Mouse (Mus musculus) lung, embryonic 16.5 days (tissue): ENCODE measurements around the gene Serpina6. TPM values are rescaled to one million over a fixed set of nuclear protein-coding genes. Genes with fewer than 3 reads are reported as not detected.

Experiments
- ATAC-seq: fragments of 200-750 bp; cut with Nextera tagmentation; 2 replicates; pipeline ENCODE4 v1.8.0; 2017; ENCODE audit warnings: low read depth, mild to moderate bottlenecking, moderate library complexity
- H3K27ac ChIP-seq: fragments of 300-500 bp; sonication (generic); 2 replicates; pipeline ENCODE4 v1.5.1; 2014; ENCODE audit warnings: mild to moderate bottlenecking, control low read depth, low read length
- H3K27me3 ChIP-seq: fragments of 300-500 bp; sonication (generic); 2 replicates; pipeline ENCODE4 v1.6.1; 2014; ENCODE audit warnings: low read depth, low read length, mixed read lengths; ENCODE audit not compliant: control insufficient read depth, insufficient read depth
- H3K36me3 ChIP-seq: fragments of 300-500 bp; sonication (generic); 2 replicates; pipeline ENCODE4 v1.6.1; 2014; ENCODE audit warnings: low read length; ENCODE audit not compliant: control insufficient read depth, insufficient read depth
- H3K4me1 ChIP-seq: fragments of 300-500 bp; sonication (generic); replicated peaks from 2 replicates; pipeline ENCODE4 v1.6.1; 2014; ENCODE audit warnings: low read length, mixed read lengths; ENCODE audit not compliant: control insufficient read depth, insufficient read depth
- H3K4me2 ChIP-seq: fragments of 300-500 bp; sonication (generic); 2 replicates; pipeline ENCODE4 v1.6.1; 2014; ENCODE audit warnings: low read depth, low read length, control low read depth
- H3K4me3 ChIP-seq: fragments of 300-500 bp; sonication (generic); 2 replicates; pipeline ENCODE4 v1.5.1; 2014; ENCODE audit warnings: mild to moderate bottlenecking, low read length, control low read depth
- H3K9ac ChIP-seq: fragments of 300-500 bp; sonication (generic); 2 replicates; pipeline ENCODE4 v1.6.1; 2014; ENCODE audit warnings: low read length, control low read depth
- H3K9me3 ChIP-seq: fragments of 300-500 bp; sonication (generic); 2 replicates; pipeline ENCODE4 v1.6.1; 2016; ENCODE audit warnings: low read length; ENCODE audit not compliant: control insufficient read depth
- WGBS: fragments of 180-500 bp; shearing (Covaris S2); extraction: QIAGEN DNeasy Blood & Tissue Kit; methylation state at CpG from one replicate; pipeline ENCODE4 v1.1.7; 2014; 5-methylcytosine and 5-hydroxymethylcytosine counted together
- polyA plus RNA-seq: library from polyadenylated mRNA; unstranded; fragments of >200 nt; fragmentation: Nextera tagmentation; extraction: Ambion mirVana; gene quantifications from 2 replicates; pipeline ENCODE4 v1.2.1, GENCODE M21; 2015

Gene Serpina6
- polyA plus RNA-seq, 1 experiment from 2014 or later: 1.9 TPM

DNA sequence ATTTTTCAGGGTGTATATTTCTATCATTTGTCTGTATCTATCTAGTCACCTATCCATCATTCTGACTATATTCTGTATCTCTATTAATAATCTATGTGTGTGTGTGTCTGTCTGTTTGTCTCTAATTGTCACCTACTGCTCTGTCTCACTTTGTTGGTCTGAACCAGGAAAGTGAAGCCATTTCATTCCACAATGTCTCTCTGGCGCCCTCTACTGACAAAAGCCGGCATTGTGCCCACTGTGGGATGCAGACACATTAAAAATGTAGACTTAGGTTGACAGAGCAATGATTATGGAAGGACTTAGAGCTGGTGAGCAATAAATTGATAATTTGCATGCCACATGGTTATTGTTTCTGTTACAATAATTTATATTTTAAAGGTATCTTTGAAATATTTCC is 13.7 kb downstream of the Serpina6 start:
- no peak for ATAC-seq

DNA sequence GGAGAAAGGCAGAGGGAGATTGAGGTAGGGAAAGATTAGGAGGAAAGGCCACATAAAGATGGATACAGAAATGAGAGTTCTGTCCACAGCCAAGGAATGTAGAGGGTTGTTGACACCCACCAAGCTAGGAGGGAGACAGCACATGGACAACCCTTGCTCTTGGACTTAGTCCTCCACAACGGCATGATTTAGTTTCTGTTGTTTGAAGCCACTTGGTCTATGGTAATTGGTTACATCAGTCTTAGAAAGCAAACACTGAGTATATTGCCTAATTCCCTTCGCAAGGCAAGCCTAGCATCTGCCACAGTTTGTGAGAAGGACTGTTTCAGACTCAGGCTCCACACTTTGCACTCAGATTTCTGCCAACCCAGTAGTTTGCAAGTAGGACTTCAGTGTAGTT is 21.2 kb downstream of the Serpina6 start:
- no peaks in the 10 kb centered on the region for H3K36me3 ChIP-seq
- WGBS: 76% methylated on average over 2 of the region's 2 CpGs
- H3K4me2 ChIP-seq: no peak overlapping the region
- H3K4me1 ChIP-seq: no peaks in the 10 kb centered on the region
- no peaks in the 10 kb centered on the region for H3K9me3 ChIP-seq
- no peak for ATAC-seq
- no peak overlapping the region for H3K4me3 ChIP-seq
- H3K27me3 ChIP-seq: no peaks in the 10 kb centered on the region
- no peak overlapping the region for H3K9ac ChIP-seq
- H3K27ac ChIP-seq: no peak overlapping the region

More for the DNA sequence above, 13.7 kb downstream of the Serpina6 start:
- Histone ChIP-seq H3K27me3 (no peaks in the 10 kb centered on the region), H3K36me3 (no peaks in the 10 kb centered on the region), H3K9me3 (no peaks in the 10 kb centered on the region), H3K27ac (no peak overlapping the region), H3K9ac (no peak overlapping the region), H3K4me3 (no peak overlapping the region), H3K4me1 (no peaks in the 10 kb centered on the region), H3K4me2 (no peak overlapping the region)
- 0% methylated on average over 2 of the region's 2 CpGs for WGBS

DNA sequence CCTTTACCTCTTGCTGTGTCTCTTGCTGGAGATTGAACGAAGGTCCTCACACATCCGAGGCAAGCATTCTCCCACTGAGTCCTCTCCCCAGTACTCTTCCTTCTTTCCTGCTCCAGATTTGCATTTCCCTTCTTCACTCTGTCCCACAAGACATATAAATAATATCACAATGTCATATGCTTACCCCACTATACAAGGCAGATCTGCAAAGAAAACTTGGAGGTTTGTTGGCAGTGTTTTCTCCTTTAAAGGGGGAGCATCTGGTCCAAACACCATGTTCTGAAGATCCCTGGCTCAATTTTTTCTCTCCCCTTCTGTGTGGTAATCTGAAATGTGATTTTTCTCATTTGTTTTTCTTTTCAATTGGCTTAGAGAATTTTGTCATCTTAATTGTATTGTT is 22.6 kb downstream of the Serpina6 start:
- H3K9ac ChIP-seq: no peak overlapping the region
- 82% methylated on average over 2 of the region's 2 CpGs for WGBS
- no peaks in the 10 kb centered on the region for H3K9me3 ChIP-seq
- no peak overlapping the region for H3K27ac ChIP-seq
- H3K36me3 ChIP-seq: no peaks in the 10 kb centered on the region
- ATAC-seq: no peak
- no peaks in the 10 kb centered on the region for H3K27me3 ChIP-seq
- H3K4me3 ChIP-seq: no peak overlapping the region
- no peak overlapping the region for H3K4me2 ChIP-seq
- H3K4me1 ChIP-seq: no peaks in the 10 kb centered on the region

DNA sequence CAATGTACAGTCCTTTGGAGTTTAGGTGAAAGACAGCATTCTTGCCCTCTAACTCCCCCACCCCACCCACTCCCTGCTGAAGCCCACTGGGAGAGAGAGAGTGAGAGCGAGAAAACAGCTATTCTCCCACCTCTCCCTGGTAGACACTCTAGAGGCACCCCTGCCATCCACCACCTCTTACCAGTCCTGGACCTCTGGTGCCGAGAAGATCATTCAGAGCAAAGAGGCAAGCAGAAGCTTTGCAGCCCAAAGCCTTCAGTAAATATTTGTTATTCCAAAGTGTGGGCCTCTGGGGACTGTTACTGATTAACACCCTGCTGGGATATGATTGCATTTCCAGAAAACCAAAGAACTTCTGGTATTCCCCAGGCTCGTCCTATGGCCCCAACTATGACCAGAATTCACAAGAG is 25.8 kb downstream of the Serpina6 start, which contains the start of gene Serpina10:
TSS of gene Serpina10 (minus strand) at position 242 of the 410 bp plus-strand sequence.
- no peak for ATAC-seq
- Histone ChIP-seq H3K4me3 (no peak within 1 kb of the TSS), H3K4me1 (no peaks in the 10 kb centered on the region), H3K4me2 (no peak within 1 kb of the TSS), H3K36me3 (no peaks in the 10 kb centered on the region), H3K27me3 (no peaks in the 10 kb centered on the region), H3K9me3 (no peaks in the 10 kb centered on the region), H3K27ac (no peak within 1 kb of the TSS), H3K9ac (no peak within 1 kb of the TSS)
- 42% methylated on average over 3 of the region's 3 CpGs for WGBS

- no peak overlapping the region for H3K4me3 ChIP-seq
- H3K9me3 ChIP-seq: no peaks in the 10 kb centered on the region
- no peaks in the 10 kb centered on the region for H3K27me3 ChIP-seq
- H3K4me2 ChIP-seq: no peak overlapping the region
- ATAC-seq: no peak
- 57% methylated on average over 10 of the region's 10 CpGs for WGBS
- no peaks in the 10 kb centered on the region for H3K36me3 ChIP-seq
- H3K27ac ChIP-seq: no peak overlapping the region
- H3K4me1 ChIP-seq: no peaks in the 10 kb centered on the region
- no peak overlapping the region for H3K9ac ChIP-seq
Measured at GRCm38 (mm10) chr12:103616860-103617261, 40.2 kb downstream of the Serpina6 start.

DNA sequence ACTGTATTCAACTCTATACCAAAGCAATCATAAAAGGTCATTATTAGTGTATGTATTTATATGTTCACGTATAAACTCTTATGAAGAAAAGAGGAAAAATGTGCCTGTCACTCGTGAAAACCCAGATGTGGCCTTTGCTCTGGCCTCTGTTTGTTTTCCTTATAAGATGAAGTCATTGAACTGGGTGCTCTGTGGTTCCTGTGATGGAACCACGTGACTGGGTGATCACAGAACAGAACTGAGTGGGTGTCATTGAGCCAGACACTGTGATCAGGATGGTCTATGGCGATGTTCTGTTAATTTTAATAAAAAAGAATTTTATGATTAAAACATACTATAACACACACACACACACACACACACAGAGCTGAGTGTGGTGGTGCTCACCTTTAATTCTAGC is 41.3 kb downstream of the Serpina6 start:
- H3K4me2 ChIP-seq: no peak overlapping the region
- H3K9me3 ChIP-seq: no peaks in the 10 kb centered on the region
- WGBS: 64% methylated on average over 4 of the region's 4 CpGs
- no peaks in the 10 kb centered on the region for H3K27me3 ChIP-seq
- no peak for ATAC-seq
- H3K4me3 ChIP-seq: no peak overlapping the region
- no peak overlapping the region for H3K27ac ChIP-seq
- H3K36me3 ChIP-seq: no peaks in the 10 kb centered on the region
- H3K9ac ChIP-seq: no peak overlapping the region
- no peaks in the 10 kb centered on the region for H3K4me1 ChIP-seq

DNA sequence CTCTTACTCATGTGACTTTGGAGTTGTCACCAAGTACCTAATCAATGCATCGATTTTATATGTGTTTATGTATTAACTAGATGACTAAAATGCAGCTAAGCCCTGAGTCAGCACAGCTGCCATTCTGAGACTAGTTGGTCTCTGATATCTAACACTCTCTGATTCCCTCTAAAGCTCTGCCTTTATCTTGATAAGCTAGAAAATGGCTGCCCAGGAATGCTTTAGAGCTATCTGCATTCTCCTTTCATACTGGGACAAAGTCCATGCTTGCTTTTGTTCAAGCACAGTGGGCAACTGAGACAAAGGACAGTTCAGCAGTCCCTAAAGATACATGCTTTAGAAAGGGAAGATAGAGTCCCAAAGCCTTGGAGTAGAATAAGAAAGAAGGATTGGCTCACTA is 41.9 kb downstream of the Serpina6 start:
- Histone ChIP-seq H3K4me1 (no peaks in the 10 kb centered on the region), H3K9ac (no peak overlapping the region)
- ATAC-seq: no peak

DNA sequence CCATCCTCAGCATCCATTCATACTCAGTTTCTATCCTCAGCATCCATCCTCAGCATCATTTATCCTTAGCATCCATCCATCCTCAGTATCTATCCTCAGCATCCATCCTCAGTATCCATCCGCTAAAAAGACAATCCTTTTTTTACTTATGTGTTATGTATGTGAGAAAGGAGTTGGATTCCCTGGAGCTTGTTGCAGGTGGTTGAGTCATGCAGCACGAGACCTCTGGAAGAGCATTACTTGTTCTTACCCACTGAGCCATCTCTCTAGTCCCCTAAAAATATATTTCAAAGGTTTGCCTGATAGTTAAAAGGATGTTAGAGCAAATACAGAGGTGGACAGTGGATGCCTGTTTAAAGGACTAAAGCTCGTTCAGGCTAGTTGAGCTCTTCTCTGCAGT is 55.2 kb downstream of the Serpina6 start:
- Histone ChIP-seq H3K4me1 (no peaks in the 10 kb centered on the region; the same call in 1 of the 2 replicates), H3K36me3 (no peaks in the 10 kb centered on the region), H3K27me3 (no peaks in the 10 kb centered on the region), H3K4me3 (no peak overlapping the region), H3K27ac (no peak overlapping the region), H3K9me3 (no peaks in the 10 kb centered on the region), H3K9ac (no peak overlapping the region), H3K4me2 (no peak overlapping the region)
- no peak for ATAC-seq
- WGBS: 77% methylated on average over 3 of the region's 3 CpGs

More for the DNA sequence above, 41.9 kb downstream of the Serpina6 start:
- H3K27me3 ChIP-seq: no peaks in the 10 kb centered on the region
- H3K4me2 ChIP-seq: no peak overlapping the region
- WGBS: 62% methylated on average over 1 of the region's 1 CpGs
- no peaks in the 10 kb centered on the region for H3K9me3 ChIP-seq
- no peak overlapping the region for H3K27ac ChIP-seq
- H3K36me3 ChIP-seq: no peaks in the 10 kb centered on the region
- H3K4me3 ChIP-seq: no peak overlapping the region

DNA sequence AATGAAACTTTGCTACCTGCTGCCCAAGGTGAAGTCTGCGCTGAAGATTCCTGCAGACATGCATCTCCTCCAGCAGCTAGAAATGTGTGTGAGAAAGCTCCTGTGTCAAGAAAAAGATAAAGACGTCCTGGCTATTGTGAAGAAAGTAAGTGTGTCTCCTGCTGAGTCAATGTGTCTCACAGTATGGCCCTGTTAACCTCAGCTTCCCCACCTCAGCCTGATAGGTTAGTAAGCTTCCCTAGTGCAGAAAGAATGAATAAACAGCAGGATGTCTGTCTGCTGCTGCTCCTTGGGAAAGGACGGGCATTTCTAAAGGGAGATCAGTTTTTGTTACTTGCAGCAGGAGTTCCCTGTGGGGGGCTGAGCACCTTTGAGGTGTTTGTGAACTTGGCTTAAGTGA is 56.6 kb downstream of the Serpina6 start:
- ATAC-seq: no peak

DNA sequence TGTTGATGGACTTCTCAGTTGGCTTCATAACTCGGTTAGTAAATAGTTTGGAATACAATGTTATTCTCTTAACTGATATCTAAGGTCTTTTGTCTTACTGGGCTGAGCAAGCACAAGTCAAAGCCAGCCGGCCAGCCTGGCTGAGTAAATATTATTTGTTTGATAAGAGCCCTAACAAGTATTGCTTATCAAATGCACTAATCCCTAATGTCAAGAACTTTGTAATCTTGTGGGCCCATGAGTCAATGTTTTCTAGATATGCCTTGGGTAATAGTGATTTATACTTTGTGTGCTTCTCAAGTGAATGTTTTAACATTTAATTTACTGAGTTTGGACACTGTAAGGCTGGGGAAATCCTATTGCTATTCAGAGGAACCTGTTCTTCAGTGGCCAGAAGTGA is 58.6 kb downstream of the Serpina6 start:
- H3K9ac ChIP-seq: no peak overlapping the region
- no peaks in the 10 kb centered on the region for H3K27me3 ChIP-seq
- 6% methylated on average over 2 of the region's 2 CpGs for WGBS
- no peaks in the 10 kb centered on the region for H3K9me3 ChIP-seq
- no peak overlapping the region for H3K27ac ChIP-seq
- H3K36me3 ChIP-seq: no peaks in the 10 kb centered on the region
- no peaks in the 10 kb centered on the region; the same call in 1 of the 2 replicates for H3K4me1 ChIP-seq
- no peak overlapping the region for H3K4me2 ChIP-seq
- no peak for ATAC-seq
- no peak overlapping the region for H3K4me3 ChIP-seq

More for the DNA sequence above, 56.6 kb downstream of the Serpina6 start:
- Histone ChIP-seq H3K27ac (no peak overlapping the region), H3K4me1 (no peaks in the 10 kb centered on the region; the same call in 1 of the 2 replicates), H3K36me3 (no peaks in the 10 kb centered on the region), H3K27me3 (no peaks in the 10 kb centered on the region), H3K9me3 (no peaks in the 10 kb centered on the region), H3K4me2 (no peak overlapping the region), H3K9ac (no peak overlapping the region), H3K4me3 (no peak overlapping the region)
- WGBS: 34% methylated on average over 3 of the region's 3 CpGs
